Mouse (Mus musculus) limb, embryonic 11.5 days (tissue): ENCODE measurements around the gene Asgr1. TPM values are rescaled to one million over a fixed set of nuclear protein-coding genes. Genes with fewer than 3 reads are reported as not detected.

Source experiments
- ATAC-seq: fragments of 200-750 bp; cut with Nextera tagmentation; 2 replicates; pipeline ENCODE4 v1.8.0; 2017; ENCODE audit warnings: low read depth; ENCODE audit not compliant: insufficient number of reproducible peaks, low FRiP score, low TSS enrichment
- DNase-seq: peaks from one replicate; pipeline ENCODE4 v3.0.0-alpha.2; 2015; ENCODE audit warnings: low spot score
- H3K27ac ChIP-seq: fragments of 300-500 bp; sonication (generic); replicated peaks from 2 replicates; pipeline ENCODE4 v1.5.1; 2014; ENCODE audit warnings: low read depth, mild to moderate bottlenecking, low read length
- H3K27me3 ChIP-seq: fragments of 300-500 bp; sonication (generic); 2 replicates; pipeline ENCODE4 v1.6.1; 2014; ENCODE audit warnings: mild to moderate bottlenecking, low read length, mixed read lengths; ENCODE audit not compliant: control insufficient read depth, insufficient read depth
- H3K36me3 ChIP-seq: fragments of 300-500 bp; sonication (generic); 2 replicates; pipeline ENCODE4 v1.6.1; 2014; ENCODE audit warnings: mild to moderate bottlenecking, low read length, moderate library complexity, mixed read lengths; ENCODE audit not compliant: control insufficient read depth, insufficient read depth
- H3K4me1 ChIP-seq: fragments of 300-500 bp; sonication (generic); 2 replicates; pipeline ENCODE4 v1.6.1; 2014; ENCODE audit warnings: low read length, mixed read lengths; ENCODE audit not compliant: control insufficient read depth, insufficient read depth
- H3K4me2 ChIP-seq: fragments of 300-500 bp; sonication (generic); 2 replicates; pipeline ENCODE4 v1.6.1; 2014; ENCODE audit warnings: low read depth, mild to moderate bottlenecking, moderate library complexity; ENCODE audit not compliant: severe bottlenecking
- H3K4me3 ChIP-seq: fragments of 300-500 bp; sonication (generic); 2 replicates; pipeline ENCODE4 v1.5.1; 2014; ENCODE audit warnings: low read depth, low read length
- H3K9ac ChIP-seq: fragments of 300-500 bp; sonication (generic); 2 replicates; pipeline ENCODE4 v1.6.1; 2014; ENCODE audit warnings: mild to moderate bottlenecking, low read length
- H3K9me3 ChIP-seq: fragments of 300-500 bp; sonication (generic); 2 replicates; pipeline ENCODE4 v1.6.1; 2016; ENCODE audit warnings: low read length; ENCODE audit not compliant: control insufficient read depth
- WGBS: fragments of 180-500 bp; shearing (Covaris S2); extraction: QIAGEN DNeasy Blood & Tissue Kit; methylation state at CpG from one replicate; pipeline ENCODE4 v1.1.7; 2014; 5-methylcytosine and 5-hydroxymethylcytosine counted together
- polyA plus RNA-seq: library from polyadenylated mRNA; unstranded; fragments of >200 nt; fragmentation: Nextera tagmentation; extraction: Ambion mirVana; gene quantifications from 2 replicates; pipeline ENCODE4 v1.2.1, GENCODE M21; 2014

The Asgr1 gene
- 1.0 and 1.6 TPM in 2 replicates for polyA plus RNA-seq

DNA sequence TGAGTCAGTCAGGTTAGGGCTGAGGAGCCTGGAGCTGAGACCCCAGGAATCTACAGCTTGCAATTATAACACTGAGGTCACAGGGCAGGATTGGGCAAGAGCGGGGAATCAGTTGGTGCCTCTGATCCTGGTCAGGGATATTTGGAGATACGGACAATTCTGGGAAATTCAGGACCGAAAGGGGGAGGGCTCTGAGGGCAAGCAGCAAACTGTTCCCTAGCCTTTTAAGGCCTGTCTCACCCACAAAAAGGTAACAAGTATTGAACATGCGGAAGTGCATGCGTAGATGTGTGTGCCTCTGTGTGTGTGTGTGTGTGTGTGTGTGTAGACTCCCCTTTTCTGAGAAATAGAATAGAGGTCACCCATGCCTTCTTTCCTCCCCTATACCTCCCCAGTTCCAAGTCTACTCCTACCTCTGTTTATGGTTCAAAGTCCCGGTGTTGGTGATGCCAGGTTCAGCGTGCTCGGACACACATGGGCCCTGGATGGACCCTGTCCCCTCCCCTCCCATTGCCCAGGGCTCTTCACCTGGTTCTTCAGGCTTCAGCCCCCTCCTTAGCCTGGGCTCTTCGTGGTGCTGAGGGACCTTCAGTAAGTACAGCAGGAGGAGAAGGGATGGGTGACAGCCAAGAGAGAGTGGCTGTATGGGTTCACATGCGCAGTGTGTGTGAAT lies at the start of gene Asgr1:
Gene Asgr1, plus strand, starts transcription at position 188 of the 673 bp plus-strand sequence.
- whole genome bisulfite sequencing: 86% methylated on average over 10 of the region's 10 CpGs
- no peak for ATAC-seq
- Histone ChIP-seq H3K4me1 (peaks cover 3% of the 10 kb centered on the region; the same call in 1 of the 2 replicates), H3K9me3 (no peaks in the 10 kb centered on the region), H3K9ac (no peak within 1 kb of the TSS), H3K27ac (no peak within 1 kb of the TSS), H3K4me3 (no peak within 1 kb of the TSS), H3K27me3 (no peaks in the 10 kb centered on the region), H3K36me3 (no peaks in the 10 kb centered on the region), H3K4me2 (no peak within 1 kb of the TSS)
- DNase-seq: no peak

DNA sequence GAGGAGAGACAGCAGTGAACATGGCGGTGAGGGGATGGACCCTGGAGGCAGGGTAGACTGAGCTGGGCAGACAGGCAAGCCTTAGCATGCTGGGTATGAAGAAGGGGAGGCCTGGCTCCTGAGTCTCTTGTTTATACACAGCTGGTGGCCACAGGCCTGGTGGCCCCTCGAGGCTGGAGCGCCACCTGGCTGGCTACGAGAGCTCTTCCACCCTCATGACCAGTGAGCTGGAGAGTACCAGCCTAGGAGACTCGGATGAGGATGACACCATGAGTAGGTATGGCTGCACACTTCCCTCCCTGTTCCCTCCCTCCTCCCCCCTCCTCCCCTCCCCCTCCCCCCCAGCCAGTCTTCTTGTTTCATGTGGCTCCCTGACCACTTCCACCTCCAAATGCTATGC lies 48.4 kb upstream of the Asgr1 start:
- H3K4me1 ChIP-seq: 0 out of 2 replicates have a peak, but pooled peaks cover 8% of the 10 kb centered on the region
- H3K4me2 ChIP-seq: no peak overlapping the region
- no peak overlapping the region for H3K9ac ChIP-seq
- H3K27me3 ChIP-seq: no peaks in the 10 kb centered on the region
- no peak overlapping the region for H3K27ac ChIP-seq
- H3K36me3 ChIP-seq: peaks cover 30% of the 10 kb centered on the region
- DNase-seq (no peak), ATAC-seq (no peak)
- WGBS: 66% methylated on average over 5 of the region's 5 CpGs
- H3K4me3 ChIP-seq: no peak overlapping the region
- no peaks in the 10 kb centered on the region for H3K9me3 ChIP-seq

DNA sequence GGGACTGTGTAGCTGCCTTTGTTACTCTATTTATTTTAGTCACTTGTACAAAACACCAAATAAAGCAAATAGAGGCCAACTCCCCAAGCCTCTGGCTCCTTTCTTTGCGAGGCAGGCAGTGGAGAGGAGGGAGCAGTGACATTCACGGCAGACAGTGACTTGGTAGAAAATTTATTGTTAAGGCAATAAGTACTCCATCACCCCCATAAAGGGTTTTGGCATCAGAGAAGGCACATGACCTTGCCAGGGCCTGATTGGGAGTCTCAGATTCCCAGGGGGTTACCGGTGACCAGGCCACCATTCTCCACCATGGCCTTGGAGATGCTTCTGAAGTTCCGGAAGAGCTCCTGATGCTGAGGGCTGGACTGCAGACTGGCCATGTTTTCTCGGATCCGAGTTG lies 43.9 kb upstream of the Asgr1 start:
- H3K4me3 ChIP-seq: no peak overlapping the region
- H3K9me3 ChIP-seq: no peaks in the 10 kb centered on the region
- no peak overlapping the region for H3K9ac ChIP-seq
- no peak for ATAC-seq
- DNase-seq: no peak
- peaks cover 43% of the 10 kb centered on the region for H3K36me3 ChIP-seq
- 91% methylated on average over 6 of the region's 6 CpGs for WGBS
- H3K27me3 ChIP-seq: no peaks in the 10 kb centered on the region
- H3K4me1 ChIP-seq: peaks cover 10% of the 10 kb centered on the region; the same call in 1 of the 2 replicates
- no peak overlapping the region for H3K27ac ChIP-seq
- H3K4me2 ChIP-seq: no peak overlapping the region

DNA sequence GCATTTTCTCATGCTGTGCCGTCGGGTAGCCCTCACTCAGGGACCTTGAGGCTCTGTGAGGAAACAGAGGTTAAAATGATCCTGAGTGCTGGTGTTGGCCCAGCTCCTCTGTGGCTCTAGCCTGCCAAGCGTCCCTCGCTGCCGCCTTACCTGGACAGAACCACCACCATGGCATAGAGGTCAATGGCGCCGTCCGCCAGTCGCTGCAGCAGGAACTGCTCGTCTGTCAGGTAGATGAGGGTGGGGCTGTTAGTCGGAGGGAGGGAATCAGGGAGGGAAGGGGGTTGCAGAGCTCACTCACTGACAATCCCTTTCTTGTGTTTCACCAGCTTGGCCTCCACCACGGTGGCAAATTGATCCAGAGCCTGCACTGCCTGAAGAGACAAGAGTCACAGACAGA lies 43.3 kb upstream of the Asgr1 start:
- no peak overlapping the region for H3K4me3 ChIP-seq
- H3K4me2 ChIP-seq: no peak overlapping the region
- DNase-seq (no peak), ATAC-seq (no peak)
- no peak overlapping the region for H3K9ac ChIP-seq
- H3K27ac ChIP-seq: no peak overlapping the region
- H3K9me3 ChIP-seq: no peaks in the 10 kb centered on the region
- peaks cover 43% of the 10 kb centered on the region for H3K36me3 ChIP-seq
- peaks cover 10% of the 10 kb centered on the region; the same call in 1 of the 2 replicates for H3K4me1 ChIP-seq
- 85% methylated on average over 12 of the region's 12 CpGs for WGBS
- no peaks in the 10 kb centered on the region for H3K27me3 ChIP-seq

DNA sequence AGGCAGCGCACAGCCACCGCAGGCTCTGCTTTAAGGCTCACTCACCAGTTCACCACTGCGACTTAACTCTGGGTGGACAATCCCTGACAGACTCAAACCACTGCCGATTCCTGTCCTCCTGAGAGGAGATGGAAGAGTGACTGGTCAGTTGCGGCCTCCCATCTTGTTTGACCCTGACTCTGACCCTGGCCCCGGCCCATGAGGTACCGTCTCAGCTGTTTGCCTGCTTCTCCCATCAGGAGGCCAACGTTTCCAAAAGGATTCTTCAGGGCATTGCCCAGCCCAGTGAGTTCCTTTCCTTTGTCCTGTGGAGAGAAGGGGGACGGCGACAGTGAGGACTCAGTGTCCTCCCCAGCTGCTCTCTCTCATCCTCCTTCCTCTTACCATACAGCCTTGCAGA lies 42.9 kb upstream of the Asgr1 start:
- Histone ChIP-seq H3K36me3 (peaks cover 43% of the 10 kb centered on the region), H3K4me3 (no peak overlapping the region), H3K27ac (no peak overlapping the region), H3K9me3 (no peaks in the 10 kb centered on the region), H3K4me1 (peaks cover 10% of the 10 kb centered on the region; the same call in 1 of the 2 replicates), H3K9ac (no peak overlapping the region), H3K27me3 (no peaks in the 10 kb centered on the region), H3K4me2 (no peak overlapping the region)
- 90% methylated on average over 10 of the region's 10 CpGs for WGBS
- ATAC-seq (no peak), DNase-seq (no peak)

DNA sequence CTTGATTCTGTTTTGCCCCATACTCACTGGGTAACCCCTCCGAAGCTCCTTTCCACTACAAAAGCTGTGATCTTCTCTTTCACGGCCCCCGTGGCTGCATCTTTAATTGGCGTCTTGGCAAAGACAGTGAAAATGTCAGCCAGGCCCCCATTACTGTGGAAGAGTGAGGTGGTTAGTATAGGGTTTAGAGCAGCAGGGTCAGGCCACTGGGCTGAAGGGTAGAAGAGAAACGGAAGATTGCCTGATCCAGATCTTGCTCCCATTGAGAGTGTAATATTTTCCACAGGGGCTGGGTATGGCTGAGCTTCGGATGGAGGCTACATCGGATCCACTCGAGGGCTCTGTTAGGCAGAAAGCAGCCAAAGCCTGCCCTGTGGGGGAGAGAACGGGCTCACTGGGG lies 41.0 kb upstream of the Asgr1 start:
- ATAC-seq: no peak
- 88% methylated on average over 9 of the region's 9 CpGs for WGBS
- Histone ChIP-seq H3K36me3 (peaks cover 29% of the 10 kb centered on the region), H3K9me3 (no peaks in the 10 kb centered on the region), H3K9ac (no peak overlapping the region), H3K27me3 (no peaks in the 10 kb centered on the region), H3K4me2 (no peak overlapping the region), H3K4me1 (peaks cover 20% of the 10 kb centered on the region), H3K4me3 (no peak overlapping the region), H3K27ac (no peak overlapping the region)
- DNase-seq: no peak

DNA sequence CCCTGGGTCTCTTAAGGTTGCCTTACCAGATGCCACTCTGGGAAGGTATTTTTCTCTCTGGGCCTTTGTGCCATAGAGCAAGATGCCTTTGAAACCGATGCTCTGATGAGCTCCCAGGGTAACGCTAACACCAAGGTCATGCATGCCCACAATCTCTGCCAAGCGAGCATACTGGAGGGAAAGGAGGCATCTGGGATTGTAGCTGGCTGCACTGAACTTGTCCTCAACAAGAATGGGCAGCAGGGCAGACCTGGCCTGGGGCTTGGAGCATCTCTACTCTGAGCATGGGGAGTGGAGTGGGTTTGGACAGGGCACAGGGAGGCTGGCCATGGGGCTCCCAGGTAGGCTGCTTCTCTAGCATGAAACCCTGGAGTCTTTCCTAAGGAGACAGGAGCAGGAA lies 40.5 kb upstream of the Asgr1 start:
- WGBS: 87% methylated on average over 3 of the region's 3 CpGs
- DNase-seq (no peak), ATAC-seq (no peak)
- Histone ChIP-seq H3K4me3 (no peak overlapping the region), H3K36me3 (peaks cover 25% of the 10 kb centered on the region), H3K27ac (no peak overlapping the region), H3K9me3 (no peaks in the 10 kb centered on the region), H3K27me3 (no peaks in the 10 kb centered on the region), H3K9ac (no peak overlapping the region), H3K4me2 (no peak overlapping the region), H3K4me1 (peaks cover 22% of the 10 kb centered on the region)

DNA sequence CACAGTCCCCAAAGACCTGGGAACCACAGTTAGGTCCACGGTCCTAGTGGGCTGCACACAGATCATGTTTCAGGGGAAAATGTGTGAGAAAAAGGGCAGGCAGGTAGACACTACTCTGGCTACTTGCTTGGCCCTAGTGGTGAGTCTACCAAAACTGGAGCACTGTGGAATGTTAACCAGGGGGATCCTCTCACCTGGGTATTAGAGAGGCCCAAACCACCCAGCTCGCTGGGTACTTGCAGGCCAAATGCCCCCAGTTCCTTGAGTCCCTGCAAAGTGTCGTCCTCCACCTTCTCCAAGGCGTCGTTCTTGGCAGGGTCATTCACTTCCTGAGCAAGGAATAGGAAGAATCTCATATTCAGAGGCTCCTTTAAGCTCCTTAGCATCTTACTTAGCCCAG lies 39.8 kb upstream of the Asgr1 start:
- peak overlapping the region; percentile 83; the same call in 1 of the 2 replicates for H3K4me2 ChIP-seq
- H3K9me3 ChIP-seq: no peaks in the 10 kb centered on the region
- H3K36me3 ChIP-seq: peaks cover 21% of the 10 kb centered on the region
- H3K9ac ChIP-seq: peak overlapping the region; percentile 22; the same call in 1 of the 2 replicates
- no peak overlapping the region; the same call in 1 of the 2 replicates for H3K4me3 ChIP-seq
- WGBS: 60% methylated on average over 5 of the region's 5 CpGs
- DNase-seq (no peak), ATAC-seq (no peak)
- H3K27me3 ChIP-seq: no peaks in the 10 kb centered on the region
- no peak overlapping the region for H3K27ac ChIP-seq
- peaks cover 26% of the 10 kb centered on the region for H3K4me1 ChIP-seq
